Mouse (Mus musculus): ENCODE data around the gene Hbb-bh1. TPM values are rescaled to one million over a fixed set of nuclear protein-coding genes. Genes with fewer than 3 reads are reported as not detected.
"Not testable (repeated sequence)": the region's sequence is repeated elsewhere in the genome, so short reads cannot be mapped to it uniquely, and the experiment has no call there.

The Hbb-bh1 gene
- polyA plus RNA-seq, 2 experiments from 2014 or later = not detected

DNA sequence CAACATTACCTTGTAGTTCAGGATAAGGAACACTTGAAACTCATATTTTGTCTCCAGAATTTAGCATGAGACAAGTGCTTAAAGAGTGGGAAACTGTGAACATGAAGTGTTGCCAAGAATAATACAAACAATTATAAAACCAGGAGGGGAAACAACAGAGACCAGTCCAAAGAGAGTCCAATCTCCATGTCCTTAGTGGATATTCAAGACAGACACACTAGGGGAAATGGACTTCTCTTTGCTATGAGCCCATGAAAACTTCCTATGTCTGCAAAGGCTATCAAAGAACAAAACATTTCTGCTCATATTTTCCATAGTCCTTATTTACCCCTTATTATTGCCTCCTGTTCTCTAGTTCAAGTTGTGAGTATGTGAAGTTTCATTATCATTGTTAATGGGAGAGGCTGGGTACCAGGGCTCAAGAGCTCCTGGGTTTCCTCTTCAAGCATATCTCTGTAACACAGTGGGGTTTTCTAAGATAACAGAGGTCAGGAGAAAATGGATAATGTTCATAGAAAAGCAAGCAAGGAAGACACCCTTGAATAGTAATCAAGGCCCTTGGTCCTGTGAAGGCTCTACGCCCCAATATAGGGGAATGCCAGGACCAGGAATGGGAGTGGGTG, 31.6 kb downstream of the Hbb-bh1 start:
- no peak for ATAC-seq

DNA sequence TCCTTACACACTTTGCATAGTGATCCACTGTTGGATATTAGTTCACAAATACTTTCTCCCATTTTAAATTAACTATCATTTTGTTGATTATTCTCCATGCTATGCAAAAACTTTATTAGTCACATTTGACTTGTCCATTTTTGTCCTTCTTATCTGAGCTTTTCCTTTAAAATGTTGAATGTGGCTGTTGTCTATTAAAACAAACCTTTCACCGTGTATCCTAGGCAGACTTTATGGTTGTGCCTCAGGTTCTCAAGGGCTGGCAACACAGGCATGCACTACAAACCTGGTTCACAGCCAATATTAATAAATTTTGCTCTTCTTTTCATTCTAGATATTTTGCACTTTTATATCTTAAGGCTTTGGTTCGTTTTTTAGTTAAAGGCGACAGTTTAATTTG, 32.2 kb downstream of the Hbb-bh1 start:
- ATAC-seq = no peak

DNA sequence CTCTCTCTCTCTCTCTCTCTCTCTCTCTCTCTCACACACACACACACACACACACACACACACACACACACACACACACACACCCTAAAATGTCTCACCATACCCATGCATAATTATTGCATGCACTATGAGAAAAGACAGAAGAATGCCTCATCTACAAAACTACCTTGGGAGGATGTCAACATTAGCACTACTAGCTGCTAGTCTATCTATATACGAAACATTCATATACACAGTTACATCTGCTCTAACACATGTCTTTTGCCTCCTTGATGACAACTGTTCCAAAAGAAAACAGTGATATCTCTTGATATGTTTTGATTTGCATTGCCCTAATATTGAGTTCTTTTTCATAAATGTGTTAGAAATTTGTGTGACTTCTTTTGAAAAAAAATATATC, 32.7 kb downstream of the Hbb-bh1 start:
- ATAC-seq = no peak

DNA sequence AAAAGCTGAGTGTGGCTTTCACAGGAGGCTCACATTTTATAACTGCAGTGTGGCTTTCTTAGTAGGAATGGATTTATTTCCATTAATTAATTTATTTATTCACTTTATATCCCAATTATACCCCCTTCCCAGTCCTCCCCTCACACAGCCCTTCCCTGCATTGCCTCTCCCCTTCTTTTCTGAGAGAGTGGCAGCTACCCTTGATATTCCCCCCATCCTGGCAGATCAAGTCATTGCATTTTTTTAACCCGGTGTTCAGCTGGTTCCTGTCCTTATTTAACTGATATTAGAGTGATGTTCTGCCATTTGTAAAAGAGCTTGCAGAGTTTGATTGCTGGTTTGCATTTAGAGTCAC, 33.2 kb downstream of the Hbb-bh1 start:
- ATAC-seq = no peak

DNA sequence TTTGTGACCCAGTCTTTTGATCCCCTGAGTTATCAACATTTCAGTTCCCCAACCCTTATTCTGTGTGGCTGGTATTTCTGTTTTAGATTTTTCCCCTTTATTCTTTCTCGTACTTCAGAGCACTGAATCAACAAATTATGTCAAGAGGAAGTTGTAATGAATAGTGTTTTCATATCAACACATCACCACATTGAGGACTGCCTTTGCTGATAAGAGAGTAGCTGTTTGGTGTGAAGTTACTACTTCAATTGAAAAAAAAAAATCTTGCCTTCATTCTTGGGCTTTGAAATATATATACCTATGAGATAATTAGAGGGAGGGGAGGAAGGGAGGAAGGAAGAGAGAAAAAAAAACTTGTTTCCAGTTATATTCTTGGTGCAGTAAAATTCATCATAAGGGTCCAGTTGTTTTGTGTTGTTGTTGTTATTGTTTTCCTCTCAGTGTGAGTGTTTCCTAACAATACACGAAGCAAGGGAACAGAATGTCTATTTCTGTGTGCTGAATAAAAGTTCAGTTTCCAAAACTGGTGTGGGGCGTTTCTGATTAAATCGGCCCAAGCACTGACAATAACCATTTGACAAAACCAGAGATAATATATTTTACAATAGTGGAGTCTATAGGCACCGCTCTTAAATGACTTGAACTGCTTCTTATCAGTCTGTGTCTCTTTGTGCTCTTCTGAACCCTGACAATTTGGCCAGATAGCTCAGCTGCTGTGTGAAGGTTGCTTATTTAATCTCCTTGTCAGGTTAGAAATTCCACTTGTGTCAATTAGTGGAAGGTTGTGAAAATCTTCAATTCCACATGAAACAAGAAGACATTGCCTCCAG, 33.8 kb downstream of the Hbb-bh1 start:
- ATAC-seq = no peak

DNA sequence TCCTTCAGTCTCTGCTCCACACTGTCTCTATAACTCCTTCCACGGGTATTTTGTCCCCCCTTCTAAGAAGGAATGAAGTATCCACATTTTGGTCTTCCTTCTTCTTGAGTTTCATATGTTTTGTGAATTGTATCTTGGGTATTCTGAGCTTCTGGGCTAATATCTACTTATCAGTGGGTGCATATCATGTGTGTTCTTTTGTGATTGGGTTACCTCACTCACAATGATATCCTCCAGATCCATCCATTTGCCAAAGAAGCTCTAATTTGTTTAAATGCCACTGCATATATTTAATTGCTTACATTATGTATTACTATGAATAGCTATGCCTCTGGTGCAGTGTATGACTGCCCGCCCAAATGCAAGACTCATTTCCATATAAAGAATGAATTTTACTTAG, 34.8 kb downstream of the Hbb-bh1 start:
- not testable (repeated sequence) for ATAC-seq

DNA sequence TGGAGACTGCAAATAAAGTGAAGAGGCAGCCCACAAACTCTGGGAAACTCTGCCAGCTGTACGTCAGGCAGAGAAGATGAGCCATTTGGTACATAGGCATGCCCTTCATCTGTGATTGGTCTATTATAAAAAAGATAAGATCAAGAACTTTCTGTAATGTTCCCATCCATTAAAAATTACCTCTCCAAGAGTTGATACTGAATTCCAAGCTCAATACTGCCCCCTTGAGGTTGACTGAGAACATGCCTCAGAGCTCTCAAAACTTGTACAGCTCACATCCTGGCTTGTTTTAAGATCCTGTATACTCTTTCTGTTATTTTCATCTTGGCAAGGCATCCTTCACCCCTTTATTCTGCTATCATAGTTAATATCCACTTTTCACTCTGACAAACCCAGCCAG, 36.1 kb downstream of the Hbb-bh1 start:
- peak; percentile 53 for ATAC-seq

DNA sequence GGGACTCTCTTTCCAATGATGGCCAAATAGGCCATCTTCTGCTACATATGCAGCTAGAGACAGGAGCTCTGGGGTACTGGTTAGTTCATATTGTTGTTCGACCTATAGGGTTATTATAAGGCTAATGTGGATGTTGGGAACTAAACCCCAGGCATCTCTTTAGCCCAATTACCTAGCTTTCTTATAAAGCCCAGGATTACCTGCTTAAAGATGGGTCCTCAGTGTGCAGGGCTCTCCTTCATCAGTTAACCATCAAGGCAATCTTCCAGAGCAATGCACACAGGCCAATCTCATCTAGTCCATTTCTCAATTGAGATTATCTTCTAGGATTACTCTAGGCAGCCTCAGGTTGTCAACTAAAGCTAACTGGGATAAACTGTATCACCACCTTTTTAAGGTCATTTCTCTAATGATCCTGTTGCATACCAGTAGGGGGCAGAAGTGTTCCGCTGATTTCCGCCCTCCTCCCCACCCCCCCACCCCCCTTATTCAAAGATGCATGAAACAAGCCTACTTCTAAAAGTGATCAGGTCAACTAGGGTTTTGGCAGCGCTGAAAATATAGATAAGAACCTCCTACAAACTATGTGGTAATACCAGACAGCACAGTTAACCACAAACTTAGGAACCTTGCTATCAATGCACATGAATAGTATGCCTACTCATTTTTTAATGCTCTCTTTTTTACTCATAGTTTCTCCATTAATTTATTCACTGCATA, 50.1 kb downstream of the Hbb-bh1 start:
- ATAC-seq = no peak

DNA sequence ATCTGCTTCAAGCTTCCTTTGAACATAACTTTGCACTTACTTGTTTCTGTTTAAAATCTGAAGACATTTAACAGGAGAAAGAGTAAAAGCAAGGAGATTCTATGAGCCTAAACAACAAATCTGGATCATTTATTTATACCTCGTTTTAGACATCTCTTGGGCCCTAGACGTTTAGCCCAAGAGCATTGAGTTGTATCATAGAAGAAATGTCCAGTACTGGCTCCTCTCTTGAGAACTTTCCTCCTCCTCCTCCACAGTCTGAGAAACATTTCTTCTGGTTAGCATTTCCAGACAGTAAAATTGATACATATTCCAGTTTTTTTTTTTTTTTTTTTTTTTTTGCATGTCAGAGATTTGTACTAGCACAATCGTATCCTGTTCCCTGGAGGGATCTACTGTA, 51.2 kb downstream of the Hbb-bh1 start, which contains the start of gene Olfr67:
TSS of gene Olfr67 (minus strand) at position 101 of the 400 bp plus-strand sequence.
- ATAC-seq = no peak

Other genes starting within 250 kb of the Hbb-bh1 start
- gene Olfr619, start 242.6 kb downstream of the Hbb-bh1 start, polyA plus RNA-seq (2017; shearing (Covaris generic)) = not detected
- gene Olfr620, start 230.6 kb downstream of the Hbb-bh1 start, polyA plus RNA-seq (2017; shearing (Covaris generic)) = 1 to 10 TPM in 1 of 2 experiments, not detected in 1; 1.3 TPM
- gene Olfr622, start 200.5 kb downstream of the Hbb-bh1 start, polyA plus RNA-seq (2017; shearing (Covaris generic)) = not detected
- not detected for gene Olfr623, start 179.5 kb downstream of the Hbb-bh1 start, polyA plus RNA-seq (2017; shearing (Covaris generic))
- not detected for gene Olfr624, start 172.0 kb downstream of the Hbb-bh1 start, polyA plus RNA-seq (2017; shearing (Covaris generic))
- gene Olfr625-ps1, start 160.4 kb downstream of the Hbb-bh1 start, polyA plus RNA-seq (2017; shearing (Covaris generic)) = not detected
- not detected for gene Olfr243, start 128.5 kb downstream of the Hbb-bh1 start, polyA plus RNA-seq (2017; shearing (Covaris generic))
- not detected for gene Olfr628, start 112.8 kb downstream of the Hbb-bh1 start, polyA plus RNA-seq (2017; shearing (Covaris generic))
- gene Olfr629, start 98.2 kb downstream of the Hbb-bh1 start, polyA plus RNA-seq (2017; shearing (Covaris generic)) = not detected
- gene Olfr630, start 85.8 kb downstream of the Hbb-bh1 start, polyA plus RNA-seq (2017; shearing (Covaris generic)) = not detected
- not detected for gene Olfr69, start 71.6 kb downstream of the Hbb-bh1 start, polyA plus RNA-seq (2017; shearing (Covaris generic))
- not detected for gene Olfr68, start 63.5 kb downstream of the Hbb-bh1 start, polyA plus RNA-seq (2017; shearing (Covaris generic))
- gene Olfr67, start 51.3 kb downstream of the Hbb-bh1 start, polyA plus RNA-seq (2017; shearing (Covaris generic)) = not detected
- 1 to 10 TPM in 1 of 2 experiments, not detected in 1; 2.4 TPM for gene Hbb-bt, start 29.2 kb downstream of the Hbb-bh1 start, polyA plus RNA-seq (2017; shearing (Covaris generic))
- 1 to 10 TPM; 3.4 to 7.7 TPM for gene Hbb-bs, start 15.1 kb downstream of the Hbb-bh1 start, polyA plus RNA-seq (2017; shearing (Covaris generic))
- not detected for gene Hbb-bh2, start 2.6 kb downstream of the Hbb-bh1 start, polyA plus RNA-seq (2017; shearing (Covaris generic))
- gene Hbb-y, start 10.1 kb upstream of the Hbb-bh1 start, polyA plus RNA-seq (2017; shearing (Covaris generic)) = not detected
- under 1 TPM in 1 of 2 experiments, not detected in 1; 0.13 TPM for gene Olfr66, start 43.1 kb upstream of the Hbb-bh1 start, polyA plus RNA-seq (2017; shearing (Covaris generic))
- under 1 TPM in 1 of 2 experiments, not detected in 1; 0.07 TPM for gene Olfr64, start 51.3 kb upstream of the Hbb-bh1 start, polyA plus RNA-seq (2017; shearing (Covaris generic))
- not detected for gene Olfr65, start 60.3 kb upstream of the Hbb-bh1 start, polyA plus RNA-seq (2017; shearing (Covaris generic))
- gene Olfr631, start 85.7 kb upstream of the Hbb-bh1 start, polyA plus RNA-seq (2017; shearing (Covaris generic)) = not detected
- not detected for gene Olfr632, start 91.2 kb upstream of the Hbb-bh1 start, polyA plus RNA-seq (2017; shearing (Covaris generic))
- not detected for gene Olfr633, start 101.3 kb upstream of the Hbb-bh1 start, polyA plus RNA-seq (2017; shearing (Covaris generic))
- under 1 TPM in 1 of 2 experiments, not detected in 1; 0.05 TPM for gene Olfr635, start 128.0 kb upstream of the Hbb-bh1 start, polyA plus RNA-seq (2017; shearing (Covaris generic))
- gene Olfr638, start 155.6 kb upstream of the Hbb-bh1 start, polyA plus RNA-seq (2017; shearing (Covaris generic)) = not detected
- under 1 TPM in 1 of 2 experiments, not detected in 1; 0.08 TPM for gene Olfr639, start 174.1 kb upstream of the Hbb-bh1 start, polyA plus RNA-seq (2017; shearing (Covaris generic))
- not detected for gene Olfr640, start 182.4 kb upstream of the Hbb-bh1 start, polyA plus RNA-seq (2017; shearing (Covaris generic))
- not detected for gene Olfr641, start 192.3 kb upstream of the Hbb-bh1 start, polyA plus RNA-seq (2017; shearing (Covaris generic))
- gene Olfr642, start 209.5 kb upstream of the Hbb-bh1 start, polyA plus RNA-seq (2017; shearing (Covaris generic)) = not detected
- not detected for gene 4930516K23Rik, start 218.3 kb upstream of the Hbb-bh1 start, polyA plus RNA-seq (2017; shearing (Covaris generic))
- gene Olfr644, start 228.7 kb upstream of the Hbb-bh1 start, polyA plus RNA-seq (2017; shearing (Covaris generic)) = not detected
- not detected for gene Olfr645, start 242.3 kb upstream of the Hbb-bh1 start, polyA plus RNA-seq (2017; shearing (Covaris generic))